Mouse (Mus musculus) kidney, embryonic 15.5 days (tissue): ENCODE data around the gene Ephb1. TPM values are rescaled to one million over a fixed set of nuclear protein-coding genes. Genes with fewer than 3 reads are reported as not detected.

ENCODE experiments used
- ATAC-seq: fragments of 200-750 bp; cut with Nextera tagmentation; replicated peaks from 2 replicates; pipeline ENCODE4 v1.8.0; 2017; ENCODE audit warnings: moderate TSS enrichment; ENCODE audit not compliant: low FRiP score
- H3K27ac ChIP-seq: fragments of 300-500 bp; sonication (generic); 2 replicates; pipeline ENCODE4 v1.5.1; 2015; ENCODE audit warnings: mild to moderate bottlenecking, inconsistent platforms
- H3K27me3 ChIP-seq: fragments of 300-500 bp; sonication (generic); 2 replicates; pipeline ENCODE4 v1.6.1; 2015; ENCODE audit warnings: inconsistent platforms
- H3K36me3 ChIP-seq: fragments of 300-500 bp; sonication (generic); 2 replicates; pipeline ENCODE4 v1.6.1; 2015; ENCODE audit warnings: inconsistent platforms
- H3K4me1 ChIP-seq: fragments of 300-500 bp; sonication (generic); 2 replicates; pipeline ENCODE4 v1.6.1; 2015; ENCODE audit warnings: inconsistent platforms
- H3K4me2 ChIP-seq: fragments of 300-500 bp; sonication (generic); 2 replicates; pipeline ENCODE4 v1.6.1; 2015; ENCODE audit warnings: moderate library complexity, mild to moderate bottlenecking, inconsistent platforms
- H3K4me3 ChIP-seq: fragments of 300-500 bp; sonication (generic); replicated peaks from 2 replicates; pipeline ENCODE4 v1.5.1; 2015; ENCODE audit warnings: mild to moderate bottlenecking, inconsistent platforms
- H3K9ac ChIP-seq: fragments of 300-500 bp; sonication (generic); 2 replicates; pipeline ENCODE4 v1.6.1; 2015; ENCODE audit warnings: mild to moderate bottlenecking, inconsistent platforms
- H3K9me3 ChIP-seq: fragments of 300-500 bp; sonication (generic); replicated peaks from 2 replicates; pipeline ENCODE4 v1.6.1; 2016; ENCODE audit warnings: inconsistent platforms
- WGBS: fragments of 180-500 bp; shearing (Covaris S2); methylation state at CpG from one replicate; pipeline ENCODE4 v1.1.7; 2015; ENCODE audit warnings: mixed read lengths; 5-methylcytosine and 5-hydroxymethylcytosine counted together
- polyA plus RNA-seq: library from polyadenylated mRNA; unstranded; fragments of >200 nt; fragmentation: Nextera tagmentation; extraction: Ambion mirVana; gene quantifications from 2 replicates; pipeline ENCODE4 v1.2.1, GENCODE M21; 2015

The Ephb1 gene
- polyA plus RNA-seq, 1 experiment from 2014 or later = 4.8 TPM

DNA sequence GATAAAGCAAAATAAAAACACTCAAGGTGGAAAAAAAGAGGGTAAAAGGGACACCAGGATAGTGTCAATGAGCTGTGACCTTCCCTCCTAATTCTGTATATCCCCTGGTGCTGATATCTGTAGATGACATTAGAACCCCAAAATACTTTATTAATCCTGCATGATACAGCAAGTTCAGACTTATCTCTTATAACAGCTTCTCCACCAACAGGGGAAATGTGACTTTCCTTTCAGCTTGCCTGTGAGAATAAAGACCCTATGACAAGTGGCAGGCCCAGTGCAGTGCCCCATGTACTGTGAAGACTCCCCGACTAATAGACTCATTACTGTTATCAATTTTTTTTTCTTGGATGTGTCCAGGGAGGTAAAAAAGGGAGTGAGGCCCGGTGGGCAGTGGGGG lies 367.6 kb downstream of the Ephb1 start:
- no peak for ATAC-seq
- 80% methylated on average over 2 of the region's 2 CpGs for WGBS
- no peak overlapping the region for H3K4me3 ChIP-seq
- H3K9ac ChIP-seq = no peak overlapping the region
- no peak overlapping the region for H3K27ac ChIP-seq
- H3K27me3 ChIP-seq = no peaks in the 10 kb centered on the region
- H3K36me3 ChIP-seq = no peaks in the 10 kb centered on the region
- H3K4me2 ChIP-seq = no peak overlapping the region
- no peaks in the 10 kb centered on the region for H3K9me3 ChIP-seq
- H3K4me1 ChIP-seq = no peaks in the 10 kb centered on the region

DNA sequence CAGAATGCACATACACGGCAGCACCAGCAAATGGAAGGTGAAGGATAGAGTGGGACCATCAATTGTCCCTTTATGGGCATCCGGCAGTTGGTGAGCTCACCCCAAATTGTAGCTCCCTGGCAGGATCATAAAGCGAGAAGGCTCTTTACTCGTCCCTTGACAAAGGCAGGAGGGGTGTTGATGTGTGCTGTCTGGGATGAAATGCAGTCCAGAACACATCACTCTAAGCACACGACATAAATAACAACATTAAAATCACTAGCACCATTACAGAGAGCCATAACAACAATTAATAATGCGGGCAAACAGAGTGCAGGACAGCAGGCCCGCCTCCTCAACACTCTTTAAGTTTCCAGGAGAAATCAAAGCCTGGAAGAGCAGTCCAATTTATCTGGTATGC lies 372.1 kb downstream of the Ephb1 start:
- H3K9ac ChIP-seq = no peak overlapping the region
- 43% methylated on average over 7 of the region's 7 CpGs for WGBS
- H3K4me3 ChIP-seq = no peak overlapping the region
- no peak for ATAC-seq
- no peak overlapping the region for H3K27ac ChIP-seq
- no peaks in the 10 kb centered on the region for H3K36me3 ChIP-seq
- H3K4me1 ChIP-seq = no peaks in the 10 kb centered on the region
- H3K9me3 ChIP-seq = no peaks in the 10 kb centered on the region
- H3K27me3 ChIP-seq = no peaks in the 10 kb centered on the region
- H3K4me2 ChIP-seq = no peak overlapping the region

DNA sequence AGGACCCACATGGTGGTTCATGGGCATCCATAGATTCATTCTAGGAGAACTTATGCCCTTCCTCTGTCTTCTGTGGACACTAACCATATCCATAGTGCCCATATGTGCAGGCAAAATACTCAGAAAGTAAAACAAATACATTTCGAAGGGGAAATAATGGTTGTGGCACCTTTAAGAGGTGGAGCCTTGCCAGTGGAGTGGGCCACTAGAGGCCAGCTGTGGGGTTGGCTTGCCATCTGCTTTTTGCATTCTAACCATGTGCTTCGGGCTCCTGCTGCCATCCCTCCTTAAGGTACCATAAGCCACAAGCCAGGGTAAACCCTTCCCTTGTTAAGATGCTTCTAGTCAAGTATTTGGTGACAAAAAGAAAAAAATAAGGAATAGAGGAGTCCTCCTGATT lies 373.3 kb downstream of the Ephb1 start:
- H3K27ac ChIP-seq = no peak overlapping the region
- no peak overlapping the region for H3K9ac ChIP-seq
- no peak overlapping the region for H3K4me3 ChIP-seq
- H3K27me3 ChIP-seq = no peaks in the 10 kb centered on the region
- no peak overlapping the region for H3K4me2 ChIP-seq
- no peaks in the 10 kb centered on the region for H3K9me3 ChIP-seq
- no peak for ATAC-seq
- no peaks in the 10 kb centered on the region for H3K4me1 ChIP-seq
- WGBS = 85% methylated on average over 2 of the region's 2 CpGs
- no peaks in the 10 kb centered on the region for H3K36me3 ChIP-seq

DNA sequence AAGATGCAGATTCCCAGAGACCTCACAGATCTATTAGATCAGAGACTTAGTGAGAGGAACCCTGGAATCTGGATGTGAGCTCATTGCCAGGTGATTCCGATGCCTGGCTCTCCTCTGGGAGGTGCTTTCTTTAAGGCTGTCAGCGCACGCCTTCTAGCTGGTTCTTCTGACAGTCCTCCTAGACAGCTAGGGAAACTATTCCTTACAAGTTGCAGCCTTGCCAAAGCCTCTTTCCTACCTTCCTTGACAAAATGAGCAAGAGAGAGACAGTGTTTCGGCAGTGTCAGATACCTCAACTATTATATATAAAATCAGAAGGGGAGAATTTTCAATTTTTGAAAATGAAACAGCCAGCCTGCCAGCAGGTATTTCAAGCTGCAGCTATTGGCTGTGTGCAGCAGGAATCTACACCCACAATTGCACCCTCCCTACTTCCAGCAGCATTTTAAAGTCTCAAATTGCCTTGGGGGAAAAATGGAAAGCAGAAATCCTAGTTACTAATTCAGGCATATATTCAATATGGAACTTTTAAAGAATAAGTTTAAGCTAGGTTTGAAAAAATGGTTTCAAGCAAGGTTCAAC lies 377.5 kb downstream of the Ephb1 start:
- 92% methylated on average over 4 of the region's 4 CpGs for WGBS
- H3K4me2 ChIP-seq = no peak overlapping the region
- ATAC-seq = no peak

DNA sequence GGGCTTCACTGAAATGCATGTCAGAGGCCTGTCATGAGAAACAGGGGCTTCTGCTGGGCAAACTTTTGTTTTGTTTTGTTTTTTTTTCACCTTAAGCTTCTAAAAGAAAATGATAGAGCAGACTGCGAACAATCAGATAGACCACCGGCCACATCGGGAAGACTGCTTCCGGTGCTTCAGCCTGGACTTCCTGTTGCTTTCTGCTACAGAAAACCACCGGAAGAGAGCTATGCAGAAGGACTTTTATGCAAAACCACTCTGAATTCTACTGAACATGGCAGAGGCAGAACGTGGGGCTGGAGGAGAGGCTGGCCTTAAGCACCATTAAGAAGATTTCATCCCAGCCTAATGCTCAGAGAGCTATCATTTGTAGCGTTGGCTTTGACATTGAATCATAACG lies 382.2 kb downstream of the Ephb1 start:
- Histone ChIP-seq H3K4me3 (no peak overlapping the region), H3K27me3 (no peaks in the 10 kb centered on the region), H3K4me2 (no peak overlapping the region), H3K4me1 (no peaks in the 10 kb centered on the region), H3K9ac (no peak overlapping the region), H3K27ac (no peak overlapping the region), H3K9me3 (no peaks in the 10 kb centered on the region), H3K36me3 (no peaks in the 10 kb centered on the region)
- WGBS = 77% methylated on average over 8 of the region's 8 CpGs
- ATAC-seq = no peak

More for the DNA sequence above, 377.5 kb downstream of the Ephb1 start:
- no peak overlapping the region for H3K27ac ChIP-seq
- H3K4me1 ChIP-seq = no peaks in the 10 kb centered on the region
- H3K9ac ChIP-seq = no peak overlapping the region
- H3K4me3 ChIP-seq = no peak overlapping the region
- no peaks in the 10 kb centered on the region for H3K27me3 ChIP-seq
- no peaks in the 10 kb centered on the region for H3K9me3 ChIP-seq
- H3K36me3 ChIP-seq = no peaks in the 10 kb centered on the region

DNA sequence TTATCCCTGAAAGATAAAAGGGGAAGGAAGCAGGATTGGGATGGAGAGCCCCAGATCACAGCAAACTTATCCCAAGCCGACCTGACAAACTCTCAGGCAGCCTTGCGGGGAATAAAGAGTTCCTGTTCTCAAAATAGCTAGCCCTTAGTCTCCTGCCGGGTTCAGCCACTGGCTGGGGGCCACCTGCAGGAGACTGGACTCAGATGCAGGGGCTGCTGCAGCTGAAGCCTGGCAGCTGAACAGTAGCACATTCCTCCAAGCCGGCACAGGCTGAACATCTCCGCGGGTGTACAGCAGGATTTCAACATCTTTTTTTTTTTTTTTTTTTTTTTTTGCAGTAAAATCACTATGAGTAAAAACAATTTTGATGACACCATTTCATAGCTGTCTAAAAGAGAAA lies 382.7 kb downstream of the Ephb1 start:
- Histone ChIP-seq H3K4me1 (no peaks in the 10 kb centered on the region), H3K9me3 (no peaks in the 10 kb centered on the region), H3K9ac (no peak overlapping the region), H3K27me3 (no peaks in the 10 kb centered on the region), H3K27ac (no peak overlapping the region), H3K4me2 (no peak overlapping the region), H3K4me3 (no peak overlapping the region), H3K36me3 (no peaks in the 10 kb centered on the region)
- no peak for ATAC-seq
- 41% methylated on average over 6 of the region's 6 CpGs for WGBS

GRCm38 (mm10) chr9:101956228-101956627 lies 398.3 kb downstream of the Ephb1 start:
- WGBS = 36% methylated on average over 4 of the region's 4 CpGs
- Histone ChIP-seq H3K27me3 (no peaks in the 10 kb centered on the region), H3K27ac (no peak overlapping the region), H3K4me1 (no peaks in the 10 kb centered on the region), H3K4me3 (no peak overlapping the region), H3K9ac (no peak overlapping the region), H3K36me3 (no peaks in the 10 kb centered on the region), H3K4me2 (no peak overlapping the region), H3K9me3 (no peaks in the 10 kb centered on the region)
- no peak for ATAC-seq

GRCm38 (mm10) chr9:101954529-101954928 lies 400.0 kb downstream of the Ephb1 start:
- WGBS = 76% methylated on average over 4 of the region's 4 CpGs
- no peaks in the 10 kb centered on the region for H3K27me3 ChIP-seq
- no peaks in the 10 kb centered on the region for H3K4me1 ChIP-seq
- no peak for ATAC-seq
- no peaks in the 10 kb centered on the region for H3K36me3 ChIP-seq
- no peak overlapping the region for H3K9ac ChIP-seq
- no peak overlapping the region for H3K4me2 ChIP-seq
- H3K9me3 ChIP-seq = no peaks in the 10 kb centered on the region
- H3K4me3 ChIP-seq = no peak overlapping the region
- no peak overlapping the region for H3K27ac ChIP-seq

DNA sequence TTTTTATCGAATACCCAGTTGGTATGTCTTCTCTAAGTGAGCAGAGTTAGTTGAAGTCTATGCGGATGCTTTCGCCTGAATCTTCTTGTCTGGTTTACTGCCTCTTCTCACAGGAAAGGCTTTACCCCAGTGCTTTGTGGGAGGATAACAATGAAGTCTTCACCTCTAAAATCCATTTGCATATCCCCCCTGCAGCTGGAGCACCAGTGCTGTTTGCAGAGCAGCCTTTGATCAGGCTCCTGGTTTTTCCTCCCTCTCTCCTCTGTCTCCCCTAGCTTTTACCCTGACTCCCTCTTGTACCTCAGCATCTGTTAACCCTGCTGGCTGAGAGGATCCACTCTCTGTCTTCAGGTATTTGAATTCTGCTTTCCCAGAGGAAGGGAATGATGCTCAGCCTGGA lies 404.4 kb downstream of the Ephb1 start:
- Histone ChIP-seq H3K9ac (no peak overlapping the region), H3K4me2 (no peak overlapping the region), H3K9me3 (no peaks in the 10 kb centered on the region), H3K4me1 (no peaks in the 10 kb centered on the region), H3K27ac (no peak overlapping the region), H3K36me3 (no peaks in the 10 kb centered on the region), H3K4me3 (no peak overlapping the region), H3K27me3 (no peaks in the 10 kb centered on the region)
- WGBS = 13% methylated on average over 3 of the region's 3 CpGs
- no peak for ATAC-seq

DNA sequence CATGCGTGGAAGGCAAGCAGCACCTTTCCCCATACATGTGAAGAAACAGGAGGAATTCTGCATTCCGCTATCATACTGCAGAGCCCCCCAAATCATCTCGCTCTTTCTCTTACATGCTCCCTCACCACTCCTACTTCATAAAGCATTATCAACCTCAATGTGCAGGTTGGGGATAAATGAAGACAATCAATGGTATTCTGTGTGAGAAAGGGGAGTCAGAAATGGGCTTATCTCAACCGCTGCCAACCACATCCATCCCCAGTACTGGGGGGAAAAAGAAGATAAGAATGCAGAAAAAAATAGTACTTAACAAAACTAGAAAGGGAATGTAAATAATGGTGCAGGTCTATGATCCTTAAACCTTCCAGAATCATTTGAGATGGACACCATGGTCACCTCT lies 408.7 kb downstream of the Ephb1 start:
- Histone ChIP-seq H3K36me3 (no peaks in the 10 kb centered on the region), H3K27ac (no peak overlapping the region), H3K4me3 (no peak overlapping the region), H3K9me3 (no peaks in the 10 kb centered on the region), H3K9ac (no peak overlapping the region), H3K27me3 (0 out of 2 replicates have a peak, but pooled peaks cover 4% of the 10 kb centered on the region), H3K4me2 (no peak overlapping the region), H3K4me1 (no peaks in the 10 kb centered on the region)
- no peak for ATAC-seq
- WGBS = 86% methylated on average over 4 of the region's 4 CpGs

DNA sequence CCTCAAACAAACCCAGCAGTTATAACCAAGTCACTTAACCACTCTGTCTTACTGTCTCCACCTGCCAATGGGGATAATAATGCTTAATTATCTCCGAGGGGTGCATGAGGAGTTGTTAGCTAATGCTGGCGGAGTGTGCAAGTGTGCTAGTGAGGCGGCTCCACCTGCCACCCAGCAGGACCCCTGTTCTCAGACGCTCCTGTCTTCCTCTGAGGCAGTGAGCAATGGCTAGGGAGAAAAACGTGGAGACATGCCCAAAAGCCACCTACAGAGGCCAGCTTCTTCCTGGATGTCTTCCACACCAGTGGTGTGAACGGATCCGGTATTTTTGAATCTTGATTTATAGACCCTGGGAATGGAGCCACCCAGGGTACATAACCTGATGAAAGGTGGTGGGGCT lies 409.2 kb downstream of the Ephb1 start:
- Histone ChIP-seq H3K9me3 (no peaks in the 10 kb centered on the region), H3K4me3 (no peak overlapping the region), H3K4me2 (no peak overlapping the region), H3K4me1 (no peaks in the 10 kb centered on the region), H3K36me3 (no peaks in the 10 kb centered on the region), H3K27me3 (0 out of 2 replicates have a peak, but pooled peaks cover 4% of the 10 kb centered on the region), H3K9ac (no peak overlapping the region), H3K27ac (no peak overlapping the region)
- ATAC-seq = no peak
- WGBS = 48% methylated on average over 7 of the region's 7 CpGs

- H3K27me3 ChIP-seq = 0 out of 2 replicates have a peak, but pooled peaks cover 4% of the 10 kb centered on the region
- no peak overlapping the region for H3K4me3 ChIP-seq
- no peak overlapping the region for H3K9ac ChIP-seq
- 68% methylated on average over 9 of the region's 9 CpGs for WGBS
- no peaks in the 10 kb centered on the region for H3K36me3 ChIP-seq
- H3K4me2 ChIP-seq = no peak overlapping the region
- no peaks in the 10 kb centered on the region for H3K9me3 ChIP-seq
- H3K4me1 ChIP-seq = no peaks in the 10 kb centered on the region
- ATAC-seq = no peak
- H3K27ac ChIP-seq = no peak overlapping the region
These were observed 412.3 kb downstream of the Ephb1 start for GRCm38 (mm10) chr9:101942058-101942669.

DNA sequence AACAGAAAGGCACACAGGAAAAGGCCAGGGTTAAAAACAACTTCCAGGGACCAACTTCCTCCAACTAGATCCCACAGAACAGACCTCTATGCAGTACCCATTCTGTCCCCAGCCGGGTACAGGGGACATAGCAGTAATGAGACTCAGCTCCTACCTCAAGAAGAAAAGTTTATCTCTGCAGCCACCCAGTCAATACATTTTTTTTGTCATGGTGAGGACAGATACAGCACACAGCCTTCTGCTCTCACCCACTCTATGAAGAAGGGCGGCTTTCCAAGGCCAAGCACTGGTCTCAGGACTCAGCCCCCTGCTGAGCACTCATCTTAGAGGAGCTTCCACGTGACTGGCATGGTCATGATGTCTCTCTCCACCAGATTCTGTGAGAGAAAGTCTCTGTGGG lies 414.3 kb downstream of the Ephb1 start:
- no peak overlapping the region for H3K4me2 ChIP-seq
- H3K9ac ChIP-seq = no peak overlapping the region
- H3K4me1 ChIP-seq = no peaks in the 10 kb centered on the region
- no peaks in the 10 kb centered on the region for H3K9me3 ChIP-seq
- no peaks in the 10 kb centered on the region for H3K36me3 ChIP-seq
- 73% methylated on average over 3 of the region's 3 CpGs for WGBS
- no peak for ATAC-seq
- no peak overlapping the region for H3K4me3 ChIP-seq
- H3K27me3 ChIP-seq = 0 out of 2 replicates have a peak, but pooled peaks cover 4% of the 10 kb centered on the region
- no peak overlapping the region for H3K27ac ChIP-seq
